Mouse (Mus musculus): ENCODE results near the gene Slc22a7.

Gene Slc22a7

GRCm38 (mm10) chr17:46438298-46438873 is at the start of gene Slc22a7:
Gene Slc22a7, minus strand, starts transcription at chr17:46438457.
- no peak for DNase-seq

- no peak for DNase-seq
These were observed 49.2 kb upstream of the Slc22a7 start, which contains the start of gene Ttbk1 for GRCm38 (mm10) chr17:46487431-46487830. Gene Ttbk1, minus strand, starts transcription at chr17:46487675.

GRCm38 (mm10) chr17:46486995-46487394 is 48.7 kb upstream of the Slc22a7 start:
- DNase-seq, result no peak

GRCm38 (mm10) chr17:46484461-46484875 is 46.2 kb upstream of the Slc22a7 start:
- DNase-seq, result no peak

- DNase-seq, result peak; percentile 27
These were observed 45.8 kb upstream of the Slc22a7 start for GRCm38 (mm10) chr17:46484021-46484431.

- peak; percentile 25 for DNase-seq
These were observed 45.3 kb upstream of the Slc22a7 start for GRCm38 (mm10) chr17:46483561-46484001.

- DNase-seq, result no peak
These were observed 39.0 kb upstream of the Slc22a7 start for GRCm38 (mm10) chr17:46477286-46477685.

- DNase-seq, result peak; percentile 71
These were observed 38.3 kb upstream of the Slc22a7 start for GRCm38 (mm10) chr17:46476601-46477000.

GRCm38 (mm10) chr17:46467830-46468229 is 29.6 kb upstream of the Slc22a7 start:
- DNase-seq, result no peak

- DNase-seq, result no peak
These were observed 24.0 kb upstream of the Slc22a7 start for GRCm38 (mm10) chr17:46462226-46462625.

- DNase-seq, result no peak
These were observed 23.1 kb upstream of the Slc22a7 start for GRCm38 (mm10) chr17:46461347-46461746.

- DNase-seq, result peak; percentile 65
These were observed 22.4 kb upstream of the Slc22a7 start for GRCm38 (mm10) chr17:46460673-46461072.

GRCm38 (mm10) chr17:46458439-46458838 is 20.2 kb upstream of the Slc22a7 start:
- no peak for DNase-seq

- peak; percentile 67 for DNase-seq
These were observed 19.5 kb upstream of the Slc22a7 start for GRCm38 (mm10) chr17:46457791-46458190.

GRCm38 (mm10) chr17:46455110-46455691 is 16.9 kb upstream of the Slc22a7 start:
- peak; percentile 49 for DNase-seq

- DNase-seq, result no peak
These were observed 16.3 kb upstream of the Slc22a7 start for GRCm38 (mm10) chr17:46454539-46454938.

- no peak for DNase-seq
These were observed 15.7 kb upstream of the Slc22a7 start for GRCm38 (mm10) chr17:46453970-46454411.

GRCm38 (mm10) chr17:46453302-46453948 is 15.2 kb upstream of the Slc22a7 start:
- no peak for DNase-seq

- no peak for DNase-seq
These were observed 14.4 kb upstream of the Slc22a7 start for GRCm38 (mm10) chr17:46452683-46453082.

- no peak for DNase-seq
These were observed 8.0 kb upstream of the Slc22a7 start for GRCm38 (mm10) chr17:46446264-46446663.

- no peak for DNase-seq
These were observed 6.8 kb upstream of the Slc22a7 start for GRCm38 (mm10) chr17:46444839-46445579.

- DNase-seq, result no peak
These were observed 919 bp upstream of the Slc22a7 start for GRCm38 (mm10) chr17:46439176-46439575.

GRCm38 (mm10) chr17:46436672-46437366 is 1.4 kb downstream of the Slc22a7 start:
- peak; percentile 48 for DNase-seq

Data from thymus, postnatal 14 days (tissue).